Mouse (Mus musculus): ENCODE results near the gene Tmem150b.
A peak's percentile ranks its signal among the peaks of the same experiment; 100 is the strongest.

The Tmem150b gene

GRCm38 (mm10) chr7:4731090-4731489 is 6.0 kb upstream of the Tmem150b start:
- DNase-seq (ENCODE audit: low read depth, low spot score): peak; percentile 41

DNA sequence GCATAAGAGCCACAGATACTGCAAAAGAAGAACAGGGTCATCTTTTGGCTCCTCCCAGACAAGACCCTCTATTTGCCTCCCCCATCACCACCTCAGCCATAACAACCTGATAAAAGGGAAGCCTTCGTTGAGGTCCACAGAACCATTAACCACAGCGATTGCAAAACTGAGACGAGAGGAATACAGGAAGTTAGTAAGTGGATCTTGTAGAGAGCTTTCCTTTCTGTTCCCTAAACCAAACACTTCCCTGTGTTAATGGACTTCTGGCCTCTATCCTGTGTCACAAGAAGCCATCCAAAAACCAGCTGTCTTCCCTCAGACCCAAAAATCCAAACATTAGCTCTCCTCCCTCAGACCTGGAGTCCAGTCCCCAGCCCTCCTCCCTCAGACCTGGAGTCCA is 690 bp downstream of the Tmem150b start:
- DNase-seq (ENCODE audit: low read depth, low spot score): no peak

GRCm38 (mm10) chr7:4723508-4723907 is 1.5 kb downstream of the Tmem150b start:
- DNase-seq (ENCODE audit: low read depth, low spot score): peak; percentile 44

DNA sequence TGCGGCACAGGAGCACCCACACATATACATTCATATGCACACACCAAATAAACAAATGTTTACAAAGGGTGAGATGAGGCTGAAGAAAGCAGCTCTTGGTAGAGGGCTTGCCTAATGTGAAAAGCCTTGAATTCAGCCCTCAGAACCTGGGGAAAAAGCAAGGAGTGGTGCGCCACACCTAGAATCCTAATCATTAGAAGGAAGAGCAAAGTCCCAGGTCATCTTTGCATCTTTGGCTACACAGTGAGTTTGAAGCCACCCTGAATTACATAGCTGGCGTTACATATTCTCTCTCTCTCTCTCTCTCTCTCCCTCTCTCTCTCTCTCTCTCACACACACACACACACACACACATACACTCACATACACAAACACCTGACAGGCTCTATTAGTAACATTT is 5.8 kb downstream of the Tmem150b start:
- no peak for DNase-seq (ENCODE audit: low read depth, low spot score)

DNA sequence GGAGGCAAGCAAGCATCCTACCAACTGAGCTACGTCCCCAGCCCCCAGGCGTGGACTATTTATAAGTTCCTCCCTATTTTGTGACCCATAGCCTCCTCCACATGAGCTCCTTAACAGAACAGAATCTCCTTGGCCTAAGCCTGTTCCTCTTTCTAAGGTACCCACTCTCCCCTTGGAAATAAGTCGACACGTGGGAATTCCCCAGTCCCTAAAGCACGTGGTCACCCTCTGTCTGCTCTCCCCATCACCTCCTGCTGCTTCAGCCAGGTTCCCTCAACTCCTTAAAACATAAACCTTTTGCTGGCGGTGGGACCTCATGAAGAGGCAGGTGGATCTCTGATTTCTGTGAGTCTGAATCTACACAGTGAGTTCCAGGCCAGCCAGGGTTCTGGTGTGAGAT is 8.1 kb downstream of the Tmem150b start:
- DNase-seq (ENCODE audit: low read depth, low spot score): no peak

- DNase-seq (ENCODE audit: low read depth, low spot score): no peak
Measured at GRCm38 (mm10) chr7:4712594-4712993, 12.5 kb downstream of the Tmem150b start.

GRCm38 (mm10) chr7:4705098-4705497 is 20.0 kb downstream of the Tmem150b start:
- DNase-seq (ENCODE audit: low read depth, low spot score): no peak

DNA sequence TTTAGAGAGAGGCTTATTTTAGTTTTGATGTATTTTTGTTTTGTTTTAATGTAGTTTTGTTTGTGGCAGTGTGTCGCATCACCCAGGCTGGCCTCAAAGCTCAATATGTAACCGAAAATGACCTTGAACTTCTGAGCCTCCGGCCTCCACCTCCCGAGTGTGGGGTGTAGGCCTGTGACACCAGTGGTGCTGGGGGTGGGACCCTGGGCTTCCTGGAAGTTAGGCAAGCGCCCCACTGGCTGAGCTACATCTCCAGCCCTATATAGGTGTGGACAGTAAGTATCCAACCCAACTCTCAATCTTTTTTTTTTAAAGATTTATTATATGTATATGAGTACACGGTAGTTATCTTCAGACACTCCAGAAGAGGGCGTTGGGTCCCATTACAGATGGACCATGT is 21.9 kb downstream of the Tmem150b start:
- no peak for DNase-seq (ENCODE audit: low read depth, low spot score)

DNA sequence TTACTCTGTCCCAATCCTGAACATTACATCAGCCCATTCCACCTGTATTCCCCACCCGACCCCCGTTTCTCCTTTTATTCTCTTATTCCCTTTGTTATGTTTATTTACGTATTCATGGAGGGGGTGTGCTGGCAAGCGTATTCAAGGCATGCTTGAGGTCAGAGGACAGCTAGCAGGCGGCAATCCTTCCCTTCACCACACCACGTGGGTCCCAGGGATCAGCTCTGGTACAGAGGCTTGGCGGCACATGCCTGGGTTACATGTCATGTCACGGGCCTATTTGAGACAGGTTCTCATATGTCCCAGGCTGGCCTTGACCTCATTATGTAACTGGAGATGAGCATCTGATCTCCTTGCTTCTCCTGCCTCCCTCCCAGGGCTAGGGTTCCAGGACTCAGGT is 22.7 kb downstream of the Tmem150b start:
- no peak for DNase-seq (ENCODE audit: low read depth, low spot score)

DNA sequence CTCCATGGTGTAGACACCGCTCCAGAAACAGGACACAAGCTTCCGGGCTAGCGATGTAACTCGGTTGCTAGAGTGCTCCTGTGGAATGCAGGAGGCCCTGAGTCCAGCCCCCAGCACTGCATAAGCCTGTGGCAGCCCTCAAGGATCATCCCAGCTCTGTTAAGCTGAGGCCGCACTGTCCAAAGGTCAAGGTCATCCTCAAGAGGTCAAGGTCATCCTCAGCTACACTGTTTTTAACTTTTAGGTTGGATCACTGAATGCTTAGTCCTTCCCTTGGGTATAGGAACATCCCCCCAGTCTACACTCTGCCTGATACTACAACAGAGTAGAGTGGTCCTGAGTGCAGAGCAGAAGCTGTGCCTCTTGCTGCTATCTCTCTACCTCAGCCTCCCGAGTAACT is 32.0 kb downstream of the Tmem150b start:
- DNase-seq (ENCODE audit: low read depth, low spot score): no peak

GRCm38 (mm10) chr7:4690951-4691653 is 33.9 kb downstream of the Tmem150b start:
- no peak for DNase-seq (ENCODE audit: low read depth, low spot score)

- no peak for DNase-seq (ENCODE audit: low read depth, low spot score)
Measured at GRCm38 (mm10) chr7:4690387-4690786, 34.7 kb downstream of the Tmem150b start, which contains the start of gene Brsk1. Gene Brsk1 (plus strand): TSS chr7:4690604.

DNA sequence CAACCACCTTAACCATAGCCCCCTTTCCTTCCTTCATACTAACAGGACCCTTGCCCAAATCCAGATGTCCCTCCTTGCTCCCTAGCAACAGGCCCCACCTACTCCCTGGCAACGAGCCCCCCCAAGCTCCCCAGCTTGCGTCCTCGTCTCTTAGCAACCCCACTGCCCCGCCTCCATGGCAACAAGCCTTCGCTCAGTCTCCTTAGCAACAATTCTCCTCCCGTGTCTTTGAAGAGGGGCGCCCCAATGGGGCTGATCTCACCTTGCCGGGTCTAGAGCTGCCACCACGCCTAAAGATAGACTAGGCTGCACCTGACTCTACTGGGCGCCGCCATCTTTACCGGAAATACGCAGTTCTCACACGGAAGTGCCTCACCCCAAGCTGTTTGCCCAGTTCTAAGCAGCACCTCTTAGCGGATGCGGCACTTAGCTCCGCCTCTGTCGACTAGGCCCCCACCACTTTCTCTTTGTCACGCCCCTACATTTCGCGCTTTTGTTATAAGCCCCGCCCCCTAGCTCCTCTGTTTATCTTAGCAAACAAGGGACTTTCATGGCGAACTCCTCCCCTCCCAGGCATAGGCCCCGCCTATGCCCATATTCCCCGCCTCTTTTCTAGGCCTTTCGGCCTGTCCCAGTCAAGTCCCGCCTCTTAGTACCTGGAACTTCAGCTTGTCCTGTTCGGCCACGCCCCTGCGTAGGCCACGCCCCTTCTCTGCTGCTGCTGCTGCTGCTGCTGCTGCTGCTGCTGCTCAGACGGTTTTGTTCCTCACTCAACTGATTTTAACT is 40.2 kb downstream of the Tmem150b start, which contains the start of gene Hspbp1:
Gene Hspbp1 (minus strand): TSS at position 437 of the 786 bp plus-strand sequence.
- DNase-seq (ENCODE audit: low read depth, low spot score): peak; percentile 100

GRCm38 (mm10) chr7:4684203-4684602 is 40.8 kb downstream of the Tmem150b start:
- no peak for DNase-seq (ENCODE audit: low read depth, low spot score)

DNA sequence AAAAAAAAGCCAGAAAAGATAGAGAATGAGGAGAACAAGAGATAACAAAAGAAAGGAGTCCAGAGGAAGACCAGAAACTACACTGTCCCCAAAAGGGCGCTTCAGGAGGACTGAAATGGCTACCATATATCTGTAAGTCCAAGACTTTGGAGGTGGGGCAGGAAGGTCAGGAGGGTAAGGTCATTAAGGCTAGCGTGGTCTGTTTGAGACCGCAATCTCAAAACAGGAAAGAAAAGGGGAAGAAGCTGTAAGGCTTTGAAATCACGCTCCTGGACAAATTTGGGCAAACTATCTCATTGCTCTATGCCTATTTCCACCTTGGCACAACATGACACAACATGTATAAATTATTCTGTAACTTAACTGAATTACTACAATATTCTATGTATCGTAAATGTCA is 41.7 kb downstream of the Tmem150b start:
- DNase-seq (ENCODE audit: low read depth, low spot score): peak; percentile 17

- no peak for DNase-seq (ENCODE audit: low read depth, low spot score)
Measured at GRCm38 (mm10) chr7:4675200-4675599, 49.8 kb downstream of the Tmem150b start.

GRCm38 (mm10) chr7:4674114-4674731 is 50.8 kb downstream of the Tmem150b start:
- no peak for DNase-seq (ENCODE audit: low read depth, low spot score)

- no peak for DNase-seq (ENCODE audit: low read depth, low spot score)
Measured at GRCm38 (mm10) chr7:4671956-4672355, 53.1 kb downstream of the Tmem150b start.

- DNase-seq (ENCODE audit: low read depth, low spot score): no peak
Measured at GRCm38 (mm10) chr7:4670655-4671255, 54.3 kb downstream of the Tmem150b start.

- DNase-seq (ENCODE audit: low read depth, low spot score): no peak
Measured at GRCm38 (mm10) chr7:4669156-4669555, 55.9 kb downstream of the Tmem150b start.

- no peak for DNase-seq (ENCODE audit: low read depth, low spot score)
Measured at GRCm38 (mm10) chr7:4668506-4668905, 56.5 kb downstream of the Tmem150b start.

- no peak for DNase-seq (ENCODE audit: low read depth, low spot score)
Measured at GRCm38 (mm10) chr7:4666871-4667270, 58.2 kb downstream of the Tmem150b start.

All from A20 (cell line).